Mouse (Mus musculus): ENCODE data around the gene Prr14. TPM values are rescaled to one million over a fixed set of nuclear protein-coding genes. Genes with fewer than 3 reads are reported as not detected.
"Not testable (repeated sequence)": the region's sequence is repeated elsewhere in the genome, so short reads cannot be mapped to it uniquely, and the experiment has no call there.

Prr14 gene
- total RNA-seq, 2 experiments from 2014 or later: 41.3 to 71.7 TPM

GRCm38 (mm10) chr7:127470743-127471645 lies 11.6 kb downstream of the Prr14 start:
- peak; percentile 88 for ATAC-seq (replicated peaks; ENCODE audit: low FRiP score, poor library complexity, severe bottlenecking)

DNA sequence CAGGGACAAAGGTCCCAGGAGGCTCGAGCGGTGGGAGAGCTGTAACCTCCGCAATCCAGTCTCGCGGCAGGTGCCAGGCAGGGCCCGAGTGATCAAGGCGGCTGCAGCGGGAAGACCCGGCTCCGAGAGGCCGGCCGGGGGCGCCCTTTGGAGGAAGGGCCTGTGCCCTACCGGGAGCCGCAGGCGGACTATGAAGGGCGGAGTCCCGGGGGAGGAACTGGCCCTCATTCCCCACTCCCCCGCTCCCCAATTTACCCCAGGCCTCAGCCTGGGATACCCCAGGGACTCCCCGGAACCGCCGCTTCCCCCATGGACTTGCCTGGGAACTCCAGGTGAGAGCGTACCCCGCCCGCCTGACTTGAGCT lies 12.2 kb downstream of the Prr14 start:
- ATAC-seq (replicated peaks; ENCODE audit: low FRiP score, poor library complexity, severe bottlenecking): peak; percentile 38

GRCm38 (mm10) chr7:127472060-127472459 lies 12.6 kb downstream of the Prr14 start:
- peak; percentile 6; the same call in 1 of the 2 replicates for ATAC-seq (replicated peaks; ENCODE audit: low FRiP score, poor library complexity, severe bottlenecking)

DNA sequence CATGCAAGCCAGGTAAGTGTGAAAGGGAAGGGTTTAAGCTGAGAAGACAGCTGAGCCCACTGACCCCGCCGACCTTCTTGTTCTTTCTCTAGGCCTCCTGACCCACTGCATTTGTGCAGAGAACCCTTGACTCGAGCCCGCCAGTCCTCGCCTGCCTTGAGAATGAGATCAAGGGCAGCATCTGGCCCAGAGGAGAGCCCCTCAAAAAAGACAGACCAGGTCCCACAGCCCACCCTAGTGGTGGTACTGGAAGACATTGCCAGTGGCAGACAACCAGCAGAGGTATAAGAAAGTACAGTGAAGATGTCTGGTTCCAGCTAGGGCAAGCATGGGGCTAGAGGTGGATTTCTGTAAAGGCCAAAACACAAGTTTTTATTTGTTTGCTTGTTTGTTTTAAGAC lies 14.3 kb downstream of the Prr14 start:
- ATAC-seq (replicated peaks; ENCODE audit: low FRiP score, poor library complexity, severe bottlenecking): no peak

DNA sequence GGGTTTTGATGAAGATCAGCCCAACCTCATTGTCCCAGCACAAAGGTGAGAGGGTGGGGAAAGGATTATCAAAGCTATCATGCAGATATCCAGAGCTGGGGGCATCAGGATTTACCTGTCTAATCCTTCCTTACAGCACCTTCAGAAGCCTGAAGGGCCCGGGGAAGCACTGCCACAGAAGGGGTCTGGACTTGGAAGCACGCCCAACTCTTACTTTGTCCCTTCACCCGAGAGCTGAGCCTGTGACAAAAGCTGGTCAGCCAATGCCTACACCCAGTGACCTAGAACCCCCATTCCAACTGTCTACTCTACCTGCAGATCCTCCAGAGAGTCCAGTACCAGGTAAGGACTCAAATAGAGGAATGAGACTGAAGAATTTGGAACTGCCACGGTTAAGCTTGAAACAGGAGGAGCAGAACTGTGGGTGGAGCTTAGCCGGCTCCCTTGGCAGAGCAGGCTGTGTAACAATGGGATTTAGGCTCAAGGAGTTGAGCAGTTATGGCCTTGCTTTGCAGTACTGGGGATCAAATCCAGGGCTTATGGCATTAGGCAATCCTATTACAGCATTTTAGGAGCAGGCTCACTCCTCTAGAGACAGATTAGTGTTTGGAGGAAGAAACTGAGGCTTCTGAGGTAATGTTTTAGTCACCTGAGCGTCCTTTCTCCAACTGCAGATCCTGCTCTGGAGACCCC lies 15.1 kb downstream of the Prr14 start:
- no peak for ATAC-seq (replicated peaks; ENCODE audit: low FRiP score, poor library complexity, severe bottlenecking)

GRCm38 (mm10) chr7:127475186-127475740 lies 15.9 kb downstream of the Prr14 start:
- no peak for ATAC-seq (replicated peaks; ENCODE audit: low FRiP score, poor library complexity, severe bottlenecking)

- ATAC-seq (replicated peaks; ENCODE audit: low FRiP score, poor library complexity, severe bottlenecking): no peak
Measured at GRCm38 (mm10) chr7:127476336-127476735, 16.9 kb downstream of the Prr14 start.

DNA sequence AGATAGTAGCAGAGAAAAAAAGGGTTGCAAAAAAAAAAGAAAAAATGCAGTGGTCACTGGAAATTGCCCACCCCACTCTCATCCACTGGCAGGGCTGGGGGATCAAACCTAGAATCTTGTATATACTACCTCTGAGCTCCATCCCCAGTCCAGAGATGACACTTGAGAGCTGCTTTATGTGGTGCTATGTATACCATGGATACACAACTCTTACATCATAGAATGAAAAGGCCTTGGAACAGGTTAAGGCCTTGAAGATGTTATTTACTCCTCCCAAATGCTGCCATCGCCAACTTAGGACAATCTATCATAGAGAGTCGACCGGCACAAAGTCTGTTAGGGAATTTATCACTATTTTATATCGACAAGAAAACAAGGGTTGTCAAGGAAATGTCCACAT lies 17.4 kb downstream of the Prr14 start:
- ATAC-seq (replicated peaks; ENCODE audit: low FRiP score, poor library complexity, severe bottlenecking): no peak

DNA sequence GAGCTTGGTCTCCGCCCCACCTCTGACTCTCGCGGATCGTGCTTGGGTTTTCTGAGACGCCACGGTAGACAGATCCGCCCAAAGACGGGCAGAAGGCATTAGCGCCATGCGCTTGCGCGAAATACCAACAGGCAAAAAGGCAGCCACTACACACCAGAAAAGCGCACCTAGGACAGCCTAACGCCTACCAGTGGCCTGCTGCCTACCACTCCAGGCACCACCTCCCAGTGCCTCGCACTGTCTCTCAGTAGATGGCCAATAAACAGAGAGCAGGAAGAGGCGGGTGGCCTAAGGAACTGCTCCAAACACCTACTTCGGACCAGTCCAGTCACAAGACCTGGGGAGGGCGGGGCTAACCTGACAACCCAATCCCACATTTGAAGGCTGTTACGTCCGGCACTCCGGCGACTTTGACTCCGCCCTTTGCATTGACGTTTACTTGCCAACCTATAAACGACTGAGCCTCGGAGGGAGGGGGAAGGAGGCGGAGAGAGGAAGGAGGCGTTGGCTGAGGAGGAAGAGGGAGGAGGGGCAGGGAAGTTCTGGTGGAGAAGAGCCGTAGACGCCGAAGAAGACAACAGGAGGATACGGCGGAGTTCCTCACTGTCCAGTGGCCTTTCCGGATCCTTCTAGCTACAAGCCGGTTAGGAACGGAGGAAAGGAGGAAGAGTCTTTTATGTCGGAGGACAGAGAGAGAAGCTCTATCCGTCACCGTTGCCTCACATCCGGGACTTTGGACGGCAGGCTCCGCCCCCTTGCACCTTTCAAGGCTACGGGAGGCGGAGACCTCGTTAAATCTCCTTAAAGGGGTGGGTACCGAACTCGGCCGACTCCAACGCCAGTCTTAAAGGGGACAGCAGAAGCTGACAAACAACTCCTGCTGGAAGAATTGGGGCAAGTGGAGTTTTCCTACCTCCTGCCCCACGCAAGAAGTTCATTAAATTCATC lies 18.6 kb downstream of the Prr14 start:
- ATAC-seq (replicated peaks; ENCODE audit: low FRiP score, poor library complexity, severe bottlenecking): peak; percentile 80

- ATAC-seq (replicated peaks; ENCODE audit: low FRiP score, poor library complexity, severe bottlenecking): peak; percentile 54
Measured at GRCm38 (mm10) chr7:127478635-127479317, 19.4 kb downstream of the Prr14 start, which contains the start of gene Fbrs. TSS of gene Fbrs (plus strand) at chr7:127479199.

DNA sequence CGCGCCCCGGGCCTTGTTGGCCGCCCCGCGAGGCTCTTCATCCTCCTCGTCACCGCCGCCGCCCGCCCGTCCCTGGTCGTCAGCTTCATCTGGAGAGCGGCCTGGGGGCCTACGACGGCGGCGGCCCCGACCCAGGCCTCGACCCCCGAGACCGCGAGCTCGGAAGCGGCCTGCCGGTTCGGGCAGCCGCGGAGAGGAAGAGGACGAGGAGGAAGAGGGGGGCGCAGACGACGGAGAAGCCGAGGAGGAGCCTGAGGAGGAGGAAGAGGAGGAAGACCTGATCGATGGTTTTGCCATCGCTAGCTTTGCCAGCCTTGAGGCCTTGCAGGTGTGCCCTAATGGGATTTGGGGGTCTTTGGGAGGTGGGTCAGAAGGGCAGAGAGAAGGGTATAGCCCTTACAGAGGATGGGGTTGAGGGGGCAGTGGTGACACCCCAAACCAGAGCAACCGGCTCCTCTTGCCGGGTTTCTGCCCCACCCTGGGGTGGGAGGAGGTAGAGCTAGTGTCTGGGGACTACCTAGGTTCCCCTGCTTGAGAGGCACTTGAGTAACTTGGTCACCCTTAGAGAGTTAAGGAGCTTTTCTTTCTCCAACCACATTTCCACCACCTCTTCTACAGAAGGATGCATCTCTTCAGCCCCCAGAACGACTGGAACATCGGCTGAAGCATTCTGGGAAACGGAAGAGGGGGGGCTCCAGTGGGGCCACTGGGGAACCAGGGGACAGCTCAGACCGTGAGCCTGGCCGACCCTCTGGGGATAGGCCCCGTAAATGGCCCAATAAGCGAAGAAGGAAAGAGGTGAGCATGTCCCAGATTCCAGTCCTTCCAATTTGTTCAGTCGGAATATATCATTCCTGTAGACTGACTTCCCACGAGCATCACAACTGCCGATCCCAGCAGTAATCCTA lies 20.2 kb downstream of the Prr14 start:
- ATAC-seq (replicated peaks; ENCODE audit: low FRiP score, poor library complexity, severe bottlenecking): no peak

GRCm38 (mm10) chr7:127480321-127480720 lies 20.9 kb downstream of the Prr14 start:
- no peak for ATAC-seq (replicated peaks; ENCODE audit: low FRiP score, poor library complexity, severe bottlenecking)

- no peak for ATAC-seq (replicated peaks; ENCODE audit: low FRiP score, poor library complexity, severe bottlenecking)
Measured at GRCm38 (mm10) chr7:127485416-127485815, 26.0 kb downstream of the Prr14 start.

DNA sequence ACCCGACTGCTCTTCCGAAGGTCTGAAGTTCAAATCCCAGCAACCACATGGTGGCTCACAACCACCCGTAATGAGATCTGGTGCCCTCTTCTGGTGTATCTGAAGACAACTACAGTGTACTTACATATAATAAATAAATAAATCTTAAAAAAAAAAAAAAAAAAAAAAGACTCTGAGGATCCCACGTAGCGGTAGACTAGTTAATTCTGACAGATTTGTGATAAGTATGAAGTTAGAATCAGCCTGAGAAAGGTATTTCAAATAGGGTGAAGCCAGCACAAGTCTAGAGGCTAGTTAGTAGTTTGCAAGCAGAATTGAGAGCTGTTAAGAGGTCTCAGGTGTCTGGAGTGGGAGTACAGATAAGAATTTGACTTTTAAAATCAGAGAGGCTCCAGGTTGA lies 29.0 kb downstream of the Prr14 start:
- ATAC-seq (replicated peaks; ENCODE audit: low FRiP score, poor library complexity, severe bottlenecking): not testable (repeated sequence)

DNA sequence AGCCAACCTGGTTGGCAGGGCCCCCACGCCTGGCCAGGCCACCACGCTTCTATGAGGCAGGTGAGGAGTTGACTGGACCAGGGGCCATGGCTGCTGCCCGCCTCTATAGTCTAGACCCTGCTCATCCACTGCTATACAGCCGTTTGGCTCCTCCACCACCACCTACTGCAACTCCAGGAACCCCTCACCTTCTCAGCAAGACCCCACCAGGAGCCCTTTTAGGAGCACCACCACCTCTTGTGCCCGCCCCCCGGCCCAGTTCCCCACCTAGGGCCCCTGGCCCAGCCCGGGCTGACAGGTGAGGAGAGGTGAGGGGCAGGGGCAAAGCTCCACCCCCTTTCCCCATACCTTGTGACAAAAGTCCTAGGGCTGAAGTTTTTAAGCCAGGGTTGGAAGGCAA lies 30.6 kb downstream of the Prr14 start:
- ATAC-seq (replicated peaks; ENCODE audit: low FRiP score, poor library complexity, severe bottlenecking): no peak

DNA sequence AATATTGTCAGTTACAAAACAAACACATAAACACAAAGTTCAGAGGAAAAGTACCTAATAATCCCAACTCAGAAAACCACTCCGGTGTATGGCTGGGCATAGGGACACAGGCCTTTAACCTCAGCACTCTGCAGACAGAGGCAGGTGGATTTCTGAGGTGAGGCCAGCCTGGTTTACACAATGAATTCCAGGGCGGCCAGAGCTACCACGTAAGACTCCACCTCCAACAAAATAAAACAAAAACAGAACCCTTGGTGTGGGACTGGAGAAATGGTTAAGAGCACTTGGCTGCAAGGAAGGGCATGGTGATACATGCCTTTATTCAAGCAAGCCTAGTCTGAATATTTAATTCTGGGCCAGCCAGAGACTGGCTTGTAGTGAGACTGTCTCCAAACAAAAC lies 32.4 kb downstream of the Prr14 start:
- ATAC-seq (replicated peaks; ENCODE audit: low FRiP score, poor library complexity, severe bottlenecking): no peak

GRCm38 (mm10) chr7:127494648-127495047 lies 35.2 kb downstream of the Prr14 start:
- ATAC-seq (replicated peaks; ENCODE audit: low FRiP score, poor library complexity, severe bottlenecking): no peak

- no peak for ATAC-seq (replicated peaks; ENCODE audit: low FRiP score, poor library complexity, severe bottlenecking)
Measured at GRCm38 (mm10) chr7:127497382-127497781, 38.0 kb downstream of the Prr14 start.

All from erythroblast, adult 5-6 weeks (primary cell).